Mouse (Mus musculus): Measurements from ENCODE around the gene Pex7. TPM values are rescaled to one million over a fixed set of nuclear protein-coding genes. Genes with fewer than 3 reads are reported as not detected.

Pex7 gene
- polyA plus RNA-seq, 1 experiment: 35.4 TPM

DNA sequence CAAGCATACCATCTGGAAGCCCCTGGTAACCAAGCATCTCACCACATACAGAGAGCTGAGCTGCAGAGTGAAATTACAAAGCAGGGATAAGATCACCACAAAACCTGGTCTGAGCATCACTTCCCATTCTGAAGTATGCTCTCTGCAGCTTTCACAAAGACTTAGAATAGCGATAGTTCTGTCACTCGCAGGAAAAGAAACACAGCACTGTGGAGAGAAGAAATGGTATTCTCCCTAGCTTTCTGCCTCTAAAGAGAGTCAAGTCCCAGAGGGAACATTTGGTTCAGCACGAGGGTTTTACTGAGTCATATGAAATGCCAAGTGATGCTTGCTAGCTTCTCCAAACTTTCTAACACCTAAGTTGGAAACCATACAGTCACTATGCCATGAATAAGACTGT is 17.6 kb downstream of the Pex7 start:
- Histone ChIP-seq H3K4me3 (ENCODE audit: insufficient read depth, low read length) (no peak overlapping the region), H3K4me1 (ENCODE audit: control insufficient read depth, insufficient read depth, low read length) (no peaks in the 10 kb centered on the region; the same call in 1 of the 2 replicates), H3K27ac (ENCODE audit: insufficient read depth, low read length) (no peak overlapping the region)
- TF ChIP-seq POLR2A (IDR thresholded peaks at IDR 0.05; ENCODE audit: extremely low read depth, insufficient read depth, low read length) (no peak), CTCF (IDR thresholded peaks at IDR 0.05; ENCODE audit: extremely low read depth, insufficient read depth, low read length) (no peak)

GRCm38 (mm10) chr10:19886249-19886648 is 21.2 kb downstream of the Pex7 start:
- H3K4me1 ChIP-seq (ENCODE audit: control insufficient read depth, insufficient read depth, low read length): no peaks in the 10 kb centered on the region; the same call in 1 of the 2 replicates
- no peak for TF ChIP-seq POLR2A (IDR thresholded peaks at IDR 0.05; ENCODE audit: extremely low read depth, insufficient read depth, low read length)
- TF ChIP-seq CTCF (IDR thresholded peaks at IDR 0.05; ENCODE audit: extremely low read depth, insufficient read depth, low read length): no peak
- no peak overlapping the region for H3K4me3 ChIP-seq (ENCODE audit: insufficient read depth, low read length)
- no peak overlapping the region for H3K27ac ChIP-seq (ENCODE audit: insufficient read depth, low read length)

DNA sequence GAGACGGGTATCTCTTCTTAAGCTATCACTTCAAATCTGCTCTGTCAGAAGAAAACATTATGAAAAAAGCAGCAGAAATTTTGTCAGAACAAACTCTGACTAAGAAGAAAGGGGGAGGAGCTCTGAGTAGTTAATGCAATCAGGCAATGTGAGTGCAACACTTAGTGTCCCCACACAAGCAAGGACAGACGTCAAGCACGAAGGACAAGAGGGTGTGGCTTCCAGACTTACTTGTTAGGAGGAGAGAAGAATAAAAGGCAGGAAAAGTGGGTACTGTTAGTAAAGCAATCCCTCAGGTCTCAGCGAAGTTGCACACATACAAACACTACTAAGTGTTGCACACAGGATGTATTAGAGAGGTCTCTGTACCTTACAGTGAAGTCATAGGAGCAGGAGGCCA is 23.1 kb downstream of the Pex7 start:
- Histone ChIP-seq H3K4me1 (ENCODE audit: control insufficient read depth, insufficient read depth, low read length) (no peaks in the 10 kb centered on the region), H3K4me3 (ENCODE audit: insufficient read depth, low read length) (no peak overlapping the region), H3K27ac (ENCODE audit: insufficient read depth, low read length) (no peak overlapping the region)
- TF ChIP-seq CTCF (IDR thresholded peaks at IDR 0.05; ENCODE audit: extremely low read depth, insufficient read depth, low read length) (no peak), POLR2A (IDR thresholded peaks at IDR 0.05; ENCODE audit: extremely low read depth, insufficient read depth, low read length) (no peak)

DNA sequence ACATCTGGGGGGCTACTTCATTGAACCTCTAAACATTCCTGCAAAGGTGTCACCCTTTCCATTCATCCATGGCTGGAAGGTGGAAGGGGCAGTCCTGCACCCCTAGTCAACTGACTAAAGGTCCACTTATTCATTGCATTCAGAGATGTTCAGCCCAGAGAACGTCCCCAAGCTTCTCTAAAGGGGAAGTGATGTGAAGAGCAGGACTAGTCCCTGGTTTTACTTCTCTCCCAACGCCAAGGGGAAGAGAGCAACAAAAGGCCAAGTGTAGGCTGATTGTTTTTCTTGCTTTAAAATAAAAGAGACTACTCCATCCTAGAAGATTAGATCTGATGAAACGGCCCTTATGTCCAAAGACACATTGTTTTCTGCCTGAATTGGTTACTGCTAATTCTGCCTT is 27.1 kb downstream of the Pex7 start:
- TF ChIP-seq CTCF (IDR thresholded peaks at IDR 0.05; ENCODE audit: extremely low read depth, insufficient read depth, low read length) (no peak), POLR2A (IDR thresholded peaks at IDR 0.05; ENCODE audit: extremely low read depth, insufficient read depth, low read length) (no peak)
- Histone ChIP-seq H3K4me3 (ENCODE audit: insufficient read depth, low read length) (no peak overlapping the region), H3K27ac (ENCODE audit: insufficient read depth, low read length) (no peak overlapping the region), H3K4me1 (ENCODE audit: control insufficient read depth, insufficient read depth, low read length) (no peaks in the 10 kb centered on the region)

DNA sequence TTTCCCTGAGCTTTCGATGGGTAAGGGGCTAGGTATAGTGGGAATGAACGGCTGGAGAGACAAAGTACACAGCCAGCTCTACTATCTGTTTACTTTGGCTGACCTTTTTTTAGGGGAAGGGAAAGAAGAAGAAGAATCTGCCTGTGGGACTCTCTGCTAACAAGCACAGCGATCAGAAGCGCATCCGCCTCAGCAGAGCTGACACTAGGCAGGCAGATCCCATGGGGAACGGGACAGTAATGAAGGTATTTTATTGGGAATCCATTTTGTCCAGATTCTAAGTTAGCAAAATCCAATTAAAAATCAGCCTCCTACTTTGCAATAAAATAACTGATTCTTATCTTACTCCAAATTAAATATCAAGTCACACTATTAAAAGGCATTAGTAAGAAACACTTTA is 28.3 kb downstream of the Pex7 start:
- no peak for TF ChIP-seq POLR2A (IDR thresholded peaks at IDR 0.05; ENCODE audit: extremely low read depth, insufficient read depth, low read length)
- TF ChIP-seq CTCF (IDR thresholded peaks at IDR 0.05; ENCODE audit: extremely low read depth, insufficient read depth, low read length): no peak

GRCm38 (mm10) chr10:19877679-19878078 is 29.8 kb downstream of the Pex7 start:
- H3K27ac ChIP-seq (ENCODE audit: insufficient read depth, low read length): no peak overlapping the region
- H3K4me1 ChIP-seq (ENCODE audit: control insufficient read depth, insufficient read depth, low read length): no peaks in the 10 kb centered on the region
- no peak overlapping the region for H3K4me3 ChIP-seq (ENCODE audit: insufficient read depth, low read length)
- no peak for TF ChIP-seq CTCF (IDR thresholded peaks at IDR 0.05; ENCODE audit: extremely low read depth, insufficient read depth, low read length)
- TF ChIP-seq POLR2A (IDR thresholded peaks at IDR 0.05; ENCODE audit: extremely low read depth, insufficient read depth, low read length): no peak

More for the DNA sequence above, 28.3 kb downstream of the Pex7 start:
- no peaks in the 10 kb centered on the region for H3K4me1 ChIP-seq (ENCODE audit: control insufficient read depth, insufficient read depth, low read length)
- H3K27ac ChIP-seq (ENCODE audit: insufficient read depth, low read length): no peak overlapping the region
- no peak overlapping the region for H3K4me3 ChIP-seq (ENCODE audit: insufficient read depth, low read length)

GRCm38 (mm10) chr10:19877257-19877656 is 30.2 kb downstream of the Pex7 start:
- Histone ChIP-seq H3K4me3 (ENCODE audit: insufficient read depth, low read length) (no peak overlapping the region), H3K27ac (ENCODE audit: insufficient read depth, low read length) (no peak overlapping the region), H3K4me1 (ENCODE audit: control insufficient read depth, insufficient read depth, low read length) (no peaks in the 10 kb centered on the region)
- TF ChIP-seq CTCF (IDR thresholded peaks at IDR 0.05; ENCODE audit: extremely low read depth, insufficient read depth, low read length) (no peak), POLR2A (IDR thresholded peaks at IDR 0.05; ENCODE audit: extremely low read depth, insufficient read depth, low read length) (no peak)

DNA sequence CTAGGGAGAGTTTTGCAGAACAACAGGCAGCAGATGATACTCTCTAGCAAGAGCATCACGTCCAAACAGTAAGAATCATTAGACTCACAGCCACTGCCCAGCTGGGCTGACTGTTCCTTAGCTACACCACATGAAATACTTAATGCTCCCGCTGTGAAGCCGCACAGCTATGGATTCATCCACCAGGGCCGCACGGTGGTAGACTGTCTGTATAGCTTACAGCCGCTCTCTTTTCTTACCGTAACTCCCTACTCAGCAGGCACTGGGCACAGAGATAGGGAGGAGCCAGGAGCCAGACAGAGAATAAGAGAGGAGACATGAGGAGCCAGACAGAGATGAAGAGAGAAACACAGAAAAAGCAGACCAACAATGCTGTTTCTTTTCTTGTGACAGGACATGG is 30.8 kb downstream of the Pex7 start:
- no peak for TF ChIP-seq CTCF (IDR thresholded peaks at IDR 0.05; ENCODE audit: extremely low read depth, insufficient read depth, low read length)
- no peak for TF ChIP-seq POLR2A (IDR thresholded peaks at IDR 0.05; ENCODE audit: extremely low read depth, insufficient read depth, low read length)
- Histone ChIP-seq H3K4me1 (ENCODE audit: control insufficient read depth, insufficient read depth, low read length) (no peaks in the 10 kb centered on the region), H3K4me3 (ENCODE audit: insufficient read depth, low read length) (no peak overlapping the region), H3K27ac (ENCODE audit: insufficient read depth, low read length) (no peak overlapping the region)

GRCm38 (mm10) chr10:19875346-19875745 is 32.1 kb downstream of the Pex7 start:
- no peak overlapping the region for H3K4me3 ChIP-seq (ENCODE audit: insufficient read depth, low read length)
- H3K27ac ChIP-seq (ENCODE audit: insufficient read depth, low read length): no peak overlapping the region
- H3K4me1 ChIP-seq (ENCODE audit: control insufficient read depth, insufficient read depth, low read length): no peaks in the 10 kb centered on the region
- no peak for TF ChIP-seq POLR2A (IDR thresholded peaks at IDR 0.05; ENCODE audit: extremely low read depth, insufficient read depth, low read length)
- no peak for TF ChIP-seq CTCF (IDR thresholded peaks at IDR 0.05; ENCODE audit: extremely low read depth, insufficient read depth, low read length)

GRCm38 (mm10) chr10:19855597-19856306 is 51.7 kb downstream of the Pex7 start:
- no peak overlapping the region for H3K27ac ChIP-seq (ENCODE audit: insufficient read depth, low read length)
- H3K4me3 ChIP-seq (ENCODE audit: insufficient read depth, low read length): no peak overlapping the region
- TF ChIP-seq POLR2A (IDR thresholded peaks at IDR 0.05; ENCODE audit: extremely low read depth, insufficient read depth, low read length) (no peak), CTCF (IDR thresholded peaks at IDR 0.05; ENCODE audit: extremely low read depth, insufficient read depth, low read length) (no peak)
- no peaks in the 10 kb centered on the region; the same call in 1 of the 2 replicates for H3K4me1 ChIP-seq (ENCODE audit: control insufficient read depth, insufficient read depth, low read length)

All from cortical plate, adult 2 months (tissue).